Mouse (Mus musculus): Measurements from ENCODE around the gene Pmvk. TPM values are rescaled to one million over a fixed set of nuclear protein-coding genes. Genes with fewer than 3 reads are reported as not detected.

Pmvk gene
- polyA plus RNA-seq, 1 experiment from 2014 or later, result 62.5 TPM

- H3K9me3 ChIP-seq (ENCODE audit: control insufficient read depth, low read length), result peaks cover 4% of the 10 kb centered on the region; the same call in 1 of the 2 replicates
- no peak overlapping the region for H3K9ac ChIP-seq (ENCODE audit: low read length)
- 88% methylated on average over 5 of the region's 5 CpGs for WGBS
- no peak overlapping the region for H3K4me3 ChIP-seq (ENCODE audit: low read depth, low read length)
- no peaks in the 10 kb centered on the region for H3K36me3 ChIP-seq (ENCODE audit: control insufficient read depth, insufficient read depth, low read length)
- no peaks in the 10 kb centered on the region for H3K27me3 ChIP-seq (ENCODE audit: control insufficient read depth, insufficient read depth, low read length)
- no peak overlapping the region for H3K4me2 ChIP-seq (ENCODE audit: low read depth, low read length, severe bottlenecking)
- ATAC-seq (replicated peaks; ENCODE audit: low FRiP score) (no peak), DNase-seq (ENCODE audit: low spot score) (no peak)
- peaks cover 6% of the 10 kb centered on the region; the same call in 1 of the 2 replicates for H3K4me1 ChIP-seq (replicated peaks; ENCODE audit: control insufficient read depth, insufficient read depth, low read length)
- H3K27ac ChIP-seq (ENCODE audit: low read depth, low read length), result no peak overlapping the region
Observed at GRCm38 (mm10) chr3:89516321-89516720, 62.0 kb downstream of the Pmvk start.

Other genes starting within 250 kb of the Pmvk start
- 63.3 and 69.9 TPM in 2 replicates for gene Thbs3, start 239.4 kb upstream of the Pmvk start, polyA plus RNA-seq (2014; fragmentation: Nextera tagmentation; extraction: Ambion mirVana)
- gene Mtx1, start 227.5 kb upstream of the Pmvk start, polyA plus RNA-seq (2014; fragmentation: Nextera tagmentation; extraction: Ambion mirVana), result 194 and 213 TPM in 2 replicates
- gene Muc1, start 225.5 kb upstream of the Pmvk start, polyA plus RNA-seq (2014; fragmentation: Nextera tagmentation; extraction: Ambion mirVana), result 2.0 and 3.4 TPM in 2 replicates
- gene Krtcap2, start 208.6 kb upstream of the Pmvk start, polyA plus RNA-seq (2014; fragmentation: Nextera tagmentation; extraction: Ambion mirVana), result 237 and 252 TPM in 2 replicates
- gene Trim46, start 208.2 kb upstream of the Pmvk start, polyA plus RNA-seq (2014; fragmentation: Nextera tagmentation; extraction: Ambion mirVana), result 11.9 and 13.5 TPM in 2 replicates
- gene Dpm3, start 195.2 kb upstream of the Pmvk start, polyA plus RNA-seq (2014; fragmentation: Nextera tagmentation; extraction: Ambion mirVana), result 79.0 and 83.9 TPM in 2 replicates
- gene Slc50a1, start 184.0 kb upstream of the Pmvk start, polyA plus RNA-seq (2014; fragmentation: Nextera tagmentation; extraction: Ambion mirVana), result 28.4 and 31.8 TPM in 2 replicates
- gene Efna1, start 173.4 kb upstream of the Pmvk start, polyA plus RNA-seq (2014; fragmentation: Nextera tagmentation; extraction: Ambion mirVana), result 10.8 and 11.4 TPM in 2 replicates
- 6.6 and 7.7 TPM in 2 replicates for gene Efna3, start 131.6 kb upstream of the Pmvk start, polyA plus RNA-seq (2014; fragmentation: Nextera tagmentation; extraction: Ambion mirVana)
- gene Efna4, start 116.5 kb upstream of the Pmvk start, polyA plus RNA-seq (2014; fragmentation: Nextera tagmentation; extraction: Ambion mirVana), result 17.1 and 20.7 TPM in 2 replicates
- 27.9 and 28.4 TPM in 2 replicates for gene Adam15, start 104.5 kb upstream of the Pmvk start, polyA plus RNA-seq (2014; fragmentation: Nextera tagmentation; extraction: Ambion mirVana)
- 0.13 TPM in 1 of 2 replicates, not detected in the other for gene Dcst2, start 92.6 kb upstream of the Pmvk start, polyA plus RNA-seq (2014; fragmentation: Nextera tagmentation; extraction: Ambion mirVana)
- gene Dcst1, start 89.3 kb upstream of the Pmvk start, polyA plus RNA-seq (2014; fragmentation: Nextera tagmentation; extraction: Ambion mirVana), result 0.08 and 0.15 TPM in 2 replicates
- 1.3 and 1.4 TPM in 2 replicates for gene Zbtb7b, start 59.8 kb upstream of the Pmvk start, polyA plus RNA-seq (2014; fragmentation: Nextera tagmentation; extraction: Ambion mirVana)
- 0.91 and 1.9 TPM in 2 replicates for gene Lenep, start 51.7 kb upstream of the Pmvk start, polyA plus RNA-seq (2014; fragmentation: Nextera tagmentation; extraction: Ambion mirVana)
- gene Flad1, start 42.7 kb upstream of the Pmvk start, polyA plus RNA-seq (2014; fragmentation: Nextera tagmentation; extraction: Ambion mirVana), result 28.5 and 31.9 TPM in 2 replicates
- gene Cks1b, start 36.2 kb upstream of the Pmvk start, polyA plus RNA-seq (2014; fragmentation: Nextera tagmentation; extraction: Ambion mirVana), result 491 and 495 TPM in 2 replicates
- 30.9 and 31.6 TPM in 2 replicates for gene Shc1, start 36.1 kb upstream of the Pmvk start, polyA plus RNA-seq (2014; fragmentation: Nextera tagmentation; extraction: Ambion mirVana)
- gene Pygo2, start 24.3 kb upstream of the Pmvk start, polyA plus RNA-seq (2014; fragmentation: Nextera tagmentation; extraction: Ambion mirVana), result 53.9 and 60.6 TPM in 2 replicates
- 9.1 and 10.0 TPM in 2 replicates for gene Pbxip1, start 17.8 kb upstream of the Pmvk start, polyA plus RNA-seq (2014; fragmentation: Nextera tagmentation; extraction: Ambion mirVana)
- 1.3 and 1.8 TPM in 2 replicates for gene Kcnn3, start 65.6 kb downstream of the Pmvk start, polyA plus RNA-seq (2014; fragmentation: Nextera tagmentation; extraction: Ambion mirVana)